Mouse (Mus musculus) forebrain, embryonic 12.5 days (tissue): ENCODE data around the gene Zfp704. TPM values are rescaled to one million over a fixed set of nuclear protein-coding genes. Genes with fewer than 3 reads are reported as not detected.
A peak's percentile ranks its signal among the peaks of the same experiment; 100 is the strongest.

Experiments
- ATAC-seq: fragments of 200-750 bp; cut with Nextera tagmentation; 2 replicates; pipeline ENCODE4 v1.8.0; 2017; ENCODE audit warnings: moderate TSS enrichment; ENCODE audit not compliant: low FRiP score
- H3K27ac ChIP-seq: fragments of 300-500 bp; sonication (generic); 2 replicates; pipeline ENCODE4 v1.5.1; 2016; ENCODE audit warnings: mild to moderate bottlenecking
- H3K27me3 ChIP-seq: fragments of 300-500 bp; sonication (generic); 2 replicates; pipeline ENCODE4 v1.6.1; 2016; ENCODE audit warnings: mild to moderate bottlenecking
- H3K36me3 ChIP-seq: fragments of 300-500 bp; sonication (generic); replicated peaks from 2 replicates; pipeline ENCODE4 v1.6.1; 2016; ENCODE audit warnings: mild to moderate bottlenecking
- H3K4me1 ChIP-seq: fragments of 300-500 bp; sonication (generic); 2 replicates; pipeline ENCODE4 v1.6.1; 2016
- H3K4me2 ChIP-seq: fragments of 300-500 bp; sonication (generic); 2 replicates; pipeline ENCODE4 v1.6.1; 2016; ENCODE audit warnings: mild to moderate bottlenecking, moderate library complexity
- H3K4me3 ChIP-seq: fragments of 300-500 bp; sonication (generic); replicated peaks from 2 replicates; pipeline ENCODE4 v1.5.1; 2016; ENCODE audit warnings: mild to moderate bottlenecking
- H3K9ac ChIP-seq: fragments of 300-500 bp; sonication (generic); 2 replicates; pipeline ENCODE4 v1.6.1; 2016; ENCODE audit warnings: mild to moderate bottlenecking
- H3K9me3 ChIP-seq: fragments of 300-500 bp; sonication (generic); 2 replicates; pipeline ENCODE4 v1.6.1; 2016
- WGBS: fragments of 180-500 bp; shearing (Covaris S2); methylation state at CpG from one replicate; pipeline ENCODE4 v1.1.7; 2016; 5-methylcytosine and 5-hydroxymethylcytosine counted together
- polyA plus RNA-seq: library from polyadenylated mRNA; unstranded; fragments of >200 nt; fragmentation: Nextera tagmentation; extraction: Ambion mirVana; gene quantifications from 2 replicates; pipeline ENCODE4 v1.2.1, GENCODE M21; 2016

The Zfp704 gene
- polyA plus RNA-seq, 1 experiment from 2014 or later, result 10.0 TPM

DNA sequence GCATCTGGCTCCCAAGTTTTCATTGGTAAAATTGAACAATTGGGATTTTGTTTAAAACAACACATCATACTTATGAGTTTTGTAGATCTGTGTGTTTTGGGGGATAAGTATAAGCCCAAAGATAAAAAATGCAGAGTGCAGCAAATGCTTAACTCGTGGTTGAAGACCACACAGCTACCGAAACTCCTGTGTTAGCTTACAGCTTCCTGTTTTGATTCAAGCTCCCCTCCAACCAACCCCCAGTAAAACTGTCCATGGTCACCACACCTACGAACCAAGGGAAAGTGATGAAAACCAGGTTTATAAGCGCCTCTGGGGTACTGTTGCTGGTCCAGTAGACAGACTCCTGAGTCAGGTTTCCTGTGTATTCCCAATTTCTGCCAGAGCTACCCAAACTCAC lies 144.2 kb downstream of the Zfp704 start:
- no peak overlapping the region for H3K27ac ChIP-seq
- no peaks in the 10 kb centered on the region; the same call in 1 of the 2 replicates for H3K36me3 ChIP-seq

GRCm38 (mm10) chr3:9461660-9462059 lies 148.2 kb downstream of the Zfp704 start:
- no peaks in the 10 kb centered on the region for H3K4me1 ChIP-seq
- 94% methylated on average over 5 of the region's 5 CpGs for WGBS
- no peak overlapping the region for H3K9ac ChIP-seq
- H3K27me3 ChIP-seq, result no peaks in the 10 kb centered on the region
- no peak overlapping the region for H3K4me3 ChIP-seq
- H3K36me3 ChIP-seq, result no peaks in the 10 kb centered on the region
- H3K9me3 ChIP-seq, result no peaks in the 10 kb centered on the region
- no peak for ATAC-seq
- H3K27ac ChIP-seq, result no peak overlapping the region
- H3K4me2 ChIP-seq, result no peak overlapping the region

More for the DNA sequence above, 144.2 kb downstream of the Zfp704 start:
- H3K27me3 ChIP-seq, result no peaks in the 10 kb centered on the region
- H3K9me3 ChIP-seq, result no peaks in the 10 kb centered on the region
- no peaks in the 10 kb centered on the region for H3K4me1 ChIP-seq
- no peak overlapping the region for H3K9ac ChIP-seq
- no peak overlapping the region for H3K4me2 ChIP-seq
- no peak overlapping the region for H3K4me3 ChIP-seq
- 84% methylated on average over 4 of the region's 4 CpGs for WGBS
- ATAC-seq, result no peak

- Histone ChIP-seq H3K36me3 (no peaks in the 10 kb centered on the region), H3K4me1 (no peaks in the 10 kb centered on the region), H3K4me2 (no peak overlapping the region), H3K4me3 (no peak overlapping the region), H3K27me3 (no peaks in the 10 kb centered on the region), H3K9me3 (no peaks in the 10 kb centered on the region), H3K27ac (no peak overlapping the region), H3K9ac (no peak overlapping the region)
- WGBS, result 87% methylated on average over 6 of the region's 6 CpGs
- ATAC-seq, result no peak
These were observed 149.6 kb downstream of the Zfp704 start for GRCm38 (mm10) chr3:9460284-9460683.

- no peak overlapping the region for H3K4me3 ChIP-seq
- H3K9ac ChIP-seq, result no peak overlapping the region
- no peaks in the 10 kb centered on the region for H3K27me3 ChIP-seq
- no peak for ATAC-seq
- no peaks in the 10 kb centered on the region for H3K4me1 ChIP-seq
- no peaks in the 10 kb centered on the region for H3K36me3 ChIP-seq
- 68% methylated on average over 10 of the region's 10 CpGs for WGBS
- no peaks in the 10 kb centered on the region for H3K9me3 ChIP-seq
- no peak overlapping the region for H3K4me2 ChIP-seq
- no peak overlapping the region for H3K27ac ChIP-seq
These were observed 153.4 kb downstream of the Zfp704 start for GRCm38 (mm10) chr3:9456380-9456890.

GRCm38 (mm10) chr3:9455351-9455750 lies 154.5 kb downstream of the Zfp704 start:
- Histone ChIP-seq H3K9ac (no peak overlapping the region), H3K4me1 (no peaks in the 10 kb centered on the region), H3K27ac (no peak overlapping the region), H3K4me3 (no peak overlapping the region), H3K27me3 (no peaks in the 10 kb centered on the region), H3K4me2 (no peak overlapping the region), H3K36me3 (no peaks in the 10 kb centered on the region), H3K9me3 (no peaks in the 10 kb centered on the region)
- 92% methylated on average over 5 of the region's 5 CpGs for WGBS
- ATAC-seq, result no peak

DNA sequence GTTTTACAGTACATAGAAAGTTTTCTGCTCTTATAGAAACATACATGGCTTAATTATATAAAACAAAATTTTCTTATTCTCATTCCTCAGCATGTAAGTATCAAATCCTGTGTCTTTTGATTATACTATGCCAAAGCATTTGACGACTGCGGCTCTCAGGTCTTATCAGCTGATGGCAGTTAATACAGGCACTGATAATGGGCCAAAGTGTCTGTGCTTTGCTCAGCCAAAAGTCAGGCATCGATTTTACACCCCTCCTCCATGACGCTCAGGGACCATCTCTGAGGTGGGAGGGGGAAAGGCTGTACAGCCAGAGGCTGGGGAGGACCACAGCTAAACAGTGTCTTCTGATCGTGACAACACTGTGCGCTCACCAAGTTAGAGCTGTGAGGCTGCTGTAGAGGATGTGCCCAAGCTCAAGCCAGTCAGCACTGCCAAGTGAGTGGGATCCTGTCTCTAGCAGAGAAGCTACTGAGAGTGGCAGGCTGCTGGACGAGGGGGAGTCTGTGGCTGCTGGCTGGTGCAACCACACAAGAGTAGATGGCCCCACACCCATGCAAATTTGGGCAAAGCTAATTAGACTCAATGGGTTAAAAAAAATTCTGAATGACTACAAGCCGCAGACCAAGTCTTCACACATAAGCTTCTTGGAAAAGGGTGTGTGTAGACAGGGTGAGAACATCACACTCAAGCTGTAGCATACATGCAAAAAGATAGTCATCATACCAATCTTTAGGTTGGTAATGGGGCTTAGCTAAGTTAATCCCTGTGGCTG lies 155.1 kb downstream of the Zfp704 start:
- H3K9ac ChIP-seq, result no peak overlapping the region
- 89% methylated on average over 8 of the region's 8 CpGs for WGBS
- H3K4me2 ChIP-seq, result no peak overlapping the region
- ATAC-seq, result no peak
- no peak overlapping the region for H3K4me3 ChIP-seq
- H3K4me1 ChIP-seq, result peaks cover 2% of the 10 kb centered on the region
- no peaks in the 10 kb centered on the region for H3K9me3 ChIP-seq
- no peaks in the 10 kb centered on the region for H3K36me3 ChIP-seq
- no peaks in the 10 kb centered on the region for H3K27me3 ChIP-seq
- H3K27ac ChIP-seq, result no peak overlapping the region

DNA sequence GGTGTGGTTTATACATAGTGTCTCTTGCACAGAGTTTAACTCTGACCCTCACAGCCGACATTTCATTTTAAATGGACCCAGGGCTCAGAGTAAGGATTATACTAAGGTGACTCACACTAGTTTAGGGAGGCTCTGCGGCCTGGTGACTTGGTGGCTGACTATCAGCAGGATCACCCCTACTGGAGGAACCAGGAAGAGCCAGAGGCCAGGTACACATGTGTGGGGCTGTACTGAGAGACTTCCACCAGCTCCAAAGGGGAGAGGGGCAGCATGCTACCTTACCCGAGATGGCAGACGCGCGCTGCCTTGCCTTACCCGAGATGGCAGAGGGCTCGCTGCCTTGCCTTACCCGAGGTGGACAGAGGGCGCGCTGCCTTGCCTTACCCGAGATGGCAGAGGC lies 159.4 kb downstream of the Zfp704 start:
- no peak for ATAC-seq
- H3K4me3 ChIP-seq, result no peak overlapping the region
- no peak overlapping the region for H3K4me2 ChIP-seq
- H3K27ac ChIP-seq, result no peak overlapping the region
- WGBS, result 93% methylated on average over 12 of the region's 12 CpGs
- H3K9ac ChIP-seq, result no peak overlapping the region
- no peaks in the 10 kb centered on the region for H3K27me3 ChIP-seq
- no peaks in the 10 kb centered on the region for H3K9me3 ChIP-seq
- H3K36me3 ChIP-seq, result peaks cover 15% of the 10 kb centered on the region
- peaks cover 10% of the 10 kb centered on the region for H3K4me1 ChIP-seq

DNA sequence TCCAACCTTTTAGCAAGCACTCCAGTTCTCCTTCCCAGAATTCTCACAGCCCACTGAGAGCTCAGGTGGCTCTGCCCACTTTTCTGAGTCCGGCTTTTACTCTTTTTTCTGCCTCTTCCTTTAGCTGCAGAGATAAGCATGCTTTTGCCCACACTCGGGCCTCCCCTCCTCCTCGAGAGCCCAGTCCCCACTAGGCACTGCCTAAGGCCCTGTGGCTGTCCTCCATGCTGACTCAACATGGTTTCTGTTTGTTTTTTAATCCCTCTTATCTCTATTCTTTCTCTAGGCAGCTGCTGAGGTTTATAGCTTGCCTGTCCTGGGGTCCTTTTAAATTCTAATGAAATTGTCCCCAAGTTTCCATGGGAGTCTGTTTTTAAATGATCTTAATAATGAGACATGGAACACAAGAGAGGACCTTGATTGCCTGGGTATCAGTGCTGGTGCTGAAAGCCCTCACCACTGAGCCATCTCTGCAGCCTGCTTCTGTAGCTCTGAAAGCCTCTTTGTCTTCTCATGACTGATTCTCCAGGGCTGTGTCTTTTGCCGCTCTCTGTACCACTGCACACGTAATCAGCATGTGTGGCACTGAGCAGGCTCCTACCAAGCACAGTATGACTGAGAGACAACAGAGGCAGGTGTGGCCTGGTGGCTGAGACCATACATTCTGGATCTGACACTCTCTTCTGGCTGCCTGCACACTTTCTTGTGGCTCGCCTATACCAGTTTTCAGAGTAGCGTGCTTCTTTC lies 160.5 kb downstream of the Zfp704 start:
- Histone ChIP-seq H3K9me3 (no peaks in the 10 kb centered on the region), H3K4me3 (no peak overlapping the region), H3K9ac (no peak overlapping the region), H3K4me1 (peaks cover 10% of the 10 kb centered on the region), H3K27me3 (no peaks in the 10 kb centered on the region), H3K4me2 (no peak overlapping the region), H3K36me3 (peaks cover 17% of the 10 kb centered on the region), H3K27ac (peak overlapping the region; percentile 73)
- ATAC-seq, result no peak
- 53% methylated on average over 7 of the region's 7 CpGs for WGBS

DNA sequence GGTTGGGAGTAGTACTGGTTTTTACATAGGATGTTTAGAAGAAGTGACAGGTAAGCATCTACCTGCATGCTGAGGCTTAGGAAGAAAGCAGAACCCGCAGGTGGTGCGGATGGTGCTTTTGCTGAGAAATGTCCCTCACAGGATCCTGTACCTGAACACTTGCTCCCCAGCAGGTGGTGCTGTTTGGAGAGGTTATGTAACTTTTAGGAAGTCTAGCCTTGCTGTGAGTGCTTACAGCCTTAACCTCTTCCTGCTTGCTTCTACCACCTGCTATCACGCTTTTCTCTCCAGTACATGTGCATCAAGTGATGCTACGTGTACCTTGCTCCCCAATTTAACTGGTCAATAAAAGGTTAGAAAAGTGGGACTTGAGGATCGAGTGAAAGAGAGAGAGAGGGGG lies 161.3 kb downstream of the Zfp704 start:
- H3K4me3 ChIP-seq, result no peak overlapping the region
- H3K36me3 ChIP-seq, result peaks cover 20% of the 10 kb centered on the region
- peaks cover 10% of the 10 kb centered on the region for H3K4me1 ChIP-seq
- ATAC-seq, result no peak
- H3K9ac ChIP-seq, result no peak overlapping the region
- H3K27ac ChIP-seq, result no peak overlapping the region
- H3K27me3 ChIP-seq, result no peaks in the 10 kb centered on the region
- 93% methylated on average over 5 of the region's 5 CpGs for WGBS
- H3K9me3 ChIP-seq, result no peaks in the 10 kb centered on the region
- H3K4me2 ChIP-seq, result no peak overlapping the region

DNA sequence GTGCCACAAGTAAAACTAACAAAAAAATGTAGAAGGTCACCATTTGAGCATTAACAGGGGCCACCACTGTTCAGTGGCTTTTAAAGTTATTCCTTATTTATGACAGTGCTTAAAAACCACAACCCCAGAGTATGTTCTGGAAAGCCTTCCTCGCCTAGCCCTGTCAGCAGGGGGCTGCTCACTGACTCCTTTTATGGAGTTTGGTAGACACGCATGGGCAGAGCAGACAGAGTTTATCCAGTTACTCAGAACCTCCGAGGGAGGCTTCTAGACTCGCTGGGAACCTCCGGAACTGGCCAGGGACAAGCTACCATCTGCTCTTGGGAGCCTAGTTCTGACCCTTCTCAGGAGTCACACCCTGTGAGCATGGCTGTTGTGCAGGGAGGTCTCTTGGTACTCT lies 165.3 kb downstream of the Zfp704 start:
- peaks cover 20% of the 10 kb centered on the region for H3K36me3 ChIP-seq
- peaks cover 5% of the 10 kb centered on the region for H3K4me1 ChIP-seq
- H3K9me3 ChIP-seq, result no peaks in the 10 kb centered on the region
- ATAC-seq, result no peak
- WGBS, result 84% methylated on average over 5 of the region's 5 CpGs
- no peak overlapping the region for H3K4me3 ChIP-seq
- H3K9ac ChIP-seq, result no peak overlapping the region
- no peak overlapping the region for H3K4me2 ChIP-seq
- no peak overlapping the region for H3K27ac ChIP-seq
- no peaks in the 10 kb centered on the region for H3K27me3 ChIP-seq

DNA sequence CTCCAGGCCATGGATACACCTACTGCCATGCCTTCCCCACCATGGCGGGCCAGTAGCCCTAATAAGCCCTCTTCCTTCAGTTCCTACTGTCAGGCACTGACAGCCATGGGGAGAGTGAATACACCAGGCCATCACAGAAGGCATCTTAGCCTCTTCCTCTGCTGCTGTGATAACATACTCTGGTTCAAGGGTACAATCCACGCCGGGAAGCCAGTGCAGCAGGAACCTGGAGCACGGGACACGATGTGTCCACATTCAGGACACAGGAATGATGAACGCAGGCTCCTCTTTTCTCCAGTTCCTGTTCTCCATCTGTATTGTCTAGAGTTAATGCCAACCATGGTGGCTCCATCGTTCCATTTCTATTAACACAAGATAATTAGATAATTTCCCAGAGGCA lies 165.9 kb downstream of the Zfp704 start:
- WGBS, result 90% methylated on average over 7 of the region's 7 CpGs
- H3K27me3 ChIP-seq, result no peaks in the 10 kb centered on the region
- H3K9ac ChIP-seq, result no peak overlapping the region
- no peaks in the 10 kb centered on the region for H3K4me1 ChIP-seq
- H3K4me3 ChIP-seq, result no peak overlapping the region
- no peak for ATAC-seq
- no peak overlapping the region for H3K27ac ChIP-seq
- H3K9me3 ChIP-seq, result no peaks in the 10 kb centered on the region
- H3K36me3 ChIP-seq, result peaks cover 20% of the 10 kb centered on the region
- H3K4me2 ChIP-seq, result no peak overlapping the region

DNA sequence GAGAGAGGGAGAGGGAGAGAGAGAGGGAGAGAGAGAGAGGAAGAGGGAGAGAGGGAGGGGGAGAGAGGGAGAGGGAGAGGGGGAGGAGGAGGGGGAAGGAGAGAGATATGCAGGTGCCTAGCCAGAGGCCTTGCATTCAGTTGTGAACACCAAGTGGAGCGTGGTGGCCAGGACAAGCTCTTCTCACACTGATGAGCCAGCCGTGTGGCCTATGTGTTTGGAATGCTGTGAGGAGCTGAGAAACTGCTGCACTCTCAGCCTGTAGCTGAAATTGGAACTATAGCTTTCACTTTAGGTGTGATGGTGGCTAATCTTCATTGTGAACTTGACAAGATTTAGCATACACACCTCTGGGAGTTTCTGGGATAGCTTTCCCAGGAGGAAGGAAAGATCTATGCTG lies 166.4 kb downstream of the Zfp704 start:
- Histone ChIP-seq H3K27me3 (no peaks in the 10 kb centered on the region), H3K4me2 (no peak overlapping the region), H3K4me3 (no peak overlapping the region), H3K36me3 (peaks cover 24% of the 10 kb centered on the region), H3K4me1 (no peaks in the 10 kb centered on the region), H3K9ac (no peak overlapping the region), H3K9me3 (no peaks in the 10 kb centered on the region), H3K27ac (no peak overlapping the region)
- ATAC-seq, result no peak
- 70% methylated on average over 2 of the region's 2 CpGs for WGBS
